27 mouse cellular contexts compared by ENCODE assay signal in the genomic region with DNA sequence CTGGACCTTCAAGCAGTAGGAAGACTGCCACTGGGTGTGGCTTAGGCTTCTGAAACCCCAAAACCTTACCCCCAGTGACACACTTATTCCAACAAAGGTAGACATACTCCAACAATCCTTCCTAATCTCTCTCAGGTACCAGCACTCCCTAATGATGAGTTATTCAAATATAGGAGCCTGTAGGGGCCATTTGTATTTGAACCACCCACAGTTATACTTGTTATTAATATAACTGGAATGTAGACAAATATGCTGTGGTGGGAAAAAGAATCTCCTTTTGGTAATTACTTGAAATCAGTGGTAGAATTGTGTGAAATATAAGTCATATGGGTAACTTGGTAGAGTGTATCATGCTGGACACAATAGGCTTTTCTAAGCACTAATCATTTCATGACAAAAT. TPM values are rescaled to one million over a fixed set of nuclear protein-coding genes. Genes with fewer than 3 reads are reported as not detected.
DNase-seq lines count a peak whose midpoint lies in the region; ATAC-seq and TF ChIP-seq lines count a peak whose summit lies in the region.
"Had no signal": no experiment of that assay in that cellular context is flagged by ENCODE, and none has a peak within 500 bp of the region (broad histone marks: within the 10 kb centered on the region; RNA-seq: fewer than 3 reads in every experiment).

No protein-coding gene starts in this region.

- in situ Hi-C loops in Patski (cut with MboI; ENCODE audit: low pct_unique_long_range_greater_than_20kb), result loop anchor here (25.0 kb wide), 1 partner anchor 1234 kb away; no protein-coding TSS in a partner anchor

- no peak overlapping the region for H3K9ac ChIP-seq in hindbrain, embryonic 13.5 days
- no peak overlapping the region for H3K9ac ChIP-seq in lung, embryonic 15.5 days
- H3K9ac ChIP-seq: embryonic facial prominence, embryonic 13.5 days; embryonic facial prominence, embryonic 15.5 days; forebrain, embryonic 12.5 days had no signal

- H3K27me3 ChIP-seq in hindbrain, embryonic 10.5 days (ENCODE audit: insufficient read depth, poor library complexity, severe bottlenecking), result no peaks in the 10 kb centered on the region
- no peaks in the 10 kb centered on the region for H3K27me3 ChIP-seq in hindbrain, embryonic 13.5 days
- H3K27me3 ChIP-seq in lung, embryonic 15.5 days, result no peaks in the 10 kb centered on the region
- H3K27me3 ChIP-seq in Patski, result no peaks in the 10 kb centered on the region
- H3K27me3 ChIP-seq: embryonic facial prominence, embryonic 13.5 days; embryonic facial prominence, embryonic 15.5 days; forebrain, embryonic 12.5 days had no signal

- H3K27ac ChIP-seq in hindbrain, embryonic 10.5 days, result peak overlapping the region; percentile 6; the same call in 1 of the 2 replicates
- H3K27ac ChIP-seq in hindbrain, embryonic 13.5 days, result no peak overlapping the region
- H3K27ac ChIP-seq in lung, embryonic 15.5 days, result no peak overlapping the region
- H3K27ac ChIP-seq: embryonic facial prominence, embryonic 13.5 days; embryonic facial prominence, embryonic 15.5 days; forebrain, embryonic 10.5 days; forebrain, embryonic 12.5 days had no signal

- ATAC-seq in hindbrain, embryonic 13.5 days (ENCODE audit: low FRiP score), result no peak
- ATAC-seq in lung, embryonic 15.5 days (ENCODE audit: borderline replicate concordance, extremely low read depth, low FRiP score, low TSS enrichment), result 0 out of 2 replicates have a peak, but pooled peaks have one; percentile 19
- ATAC-seq in Patski, result peak; percentile 62
- ATAC-seq: forebrain, embryonic 14.5 days; forebrain, embryonic 16.5 days had no signal

- TF ChIP-seq CTCF in Patski (IDR thresholded peaks at IDR 0.05), result no peak

- peaks cover 8% of the 10 kb centered on the region for H3K36me3 ChIP-seq in hindbrain, embryonic 10.5 days
- peaks cover 11% of the 10 kb centered on the region for H3K36me3 ChIP-seq in hindbrain, embryonic 13.5 days
- no peaks in the 10 kb centered on the region for H3K36me3 ChIP-seq in lung, embryonic 15.5 days
- H3K36me3 ChIP-seq: embryonic facial prominence, embryonic 13.5 days; embryonic facial prominence, embryonic 15.5 days; forebrain, embryonic 12.5 days had no signal

- H3K4me3 ChIP-seq in hindbrain, embryonic 10.5 days, result no peak overlapping the region
- no peak overlapping the region for H3K4me3 ChIP-seq in hindbrain, embryonic 13.5 days
- no peak overlapping the region for H3K4me3 ChIP-seq in lung, embryonic 15.5 days
- H3K4me3 ChIP-seq: embryonic facial prominence, embryonic 13.5 days; embryonic facial prominence, embryonic 15.5 days; erythroblast, embryonic 14.5 days; forebrain, embryonic 10.5 days; forebrain, embryonic 12.5 days had no signal

- intact Hi-C loops in left cerebral cortex, postnatal 14 days (cut with DNase I), result no loop called here

- DNase-seq in hindbrain, embryonic 10.5 days (ENCODE audit: low spot score), result no peak
- no peak for DNase-seq in lung, adult 18-20 months
- DNase-seq in Patski (ENCODE audit: low read depth, low spot score), result peak; percentile 33
- DNase-seq in left cerebral cortex, postnatal 14 days (ENCODE audit: low spot score in 2 of 2), result no peak
- no peak for DNase-seq in gastrocnemius, postnatal 4 days (ENCODE audit: low spot score in 2 of 2)
- DNase-seq: adrenal gland, adult 2 months; adrenal gland, postnatal 10 days; adrenal gland, postnatal 25 days; cerebellum, adult 11 months; cerebellum, adult 18-20 months; cerebellum, adult 8-10 months; cerebellum, adult 9-11 months; cerebellum, postnatal 14 days; cerebellum, postnatal 36 days; embryo, embryonic 11 days had no signal

- POLR2A ChIA-PET in Patski (lab: Charles Lee), result no interaction called here

- no peaks in the 10 kb centered on the region for H3K9me3 ChIP-seq in hindbrain, embryonic 10.5 days
- H3K9me3 ChIP-seq in hindbrain, embryonic 13.5 days, result no peaks in the 10 kb centered on the region
- H3K9me3 ChIP-seq in lung, embryonic 15.5 days, result no peaks in the 10 kb centered on the region
- H3K9me3 ChIP-seq: embryonic facial prominence, embryonic 13.5 days; embryonic facial prominence, embryonic 15.5 days; forebrain, embryonic 10.5 days; forebrain, embryonic 12.5 days had no signal

- peaks cover 15% of the 10 kb centered on the region for H3K4me1 ChIP-seq in hindbrain, embryonic 10.5 days (replicated peaks)
- H3K4me1 ChIP-seq in hindbrain, embryonic 13.5 days (replicated peaks), result peaks cover 7% of the 10 kb centered on the region; the same call in 1 of the 2 replicates
- H3K4me1 ChIP-seq in lung, embryonic 15.5 days, result no peaks in the 10 kb centered on the region
- H3K4me1 ChIP-seq: embryonic facial prominence, embryonic 15.5 days had no signal

- H3K4me2 ChIP-seq in hindbrain, embryonic 13.5 days, result no peak overlapping the region
- no peak overlapping the region for H3K4me2 ChIP-seq in lung, embryonic 15.5 days
- H3K4me2 ChIP-seq: embryonic facial prominence, embryonic 13.5 days; embryonic facial prominence, embryonic 15.5 days; forebrain, embryonic 12.5 days had no signal

- CTCF ChIA-PET in Patski (lab: Charles Lee), result interaction anchor here (1.1 to 4.8 kb wide), 9 partner anchors 10 to 97 kb away, joined by 3 to 21 read pairs (median 5); a partner anchor contains a TSS

RNA-seq across cellular contexts. Expression of a gene that starts 15.9 kb away (rescaled TPM):
- 1.3 and 2.2 TPM in 2 replicates for polyA plus RNA-seq in hindbrain, embryonic 10.5 days (2016; fragmentation: Nextera tagmentation; extraction: Ambion mirVana)
- 10.2 and 10.9 TPM in 2 replicates for polyA plus RNA-seq in hindbrain, embryonic 13.5 days (2015; fragmentation: Nextera tagmentation; extraction: Ambion mirVana)
- 2.7 and 2.8 TPM in 2 replicates for polyA plus RNA-seq in lung, embryonic 15.5 days (2015; fragmentation: Nextera tagmentation; extraction: Ambion mirVana)
- not detected for polyA plus RNA-seq in Patski (2021)
- total RNA-seq in left cerebral cortex, postnatal 14 days (2021), result 10 to 100 TPM; 70.6 to 76.3 TPM
- 1 to 10 TPM; 4.0 TPM for total RNA-seq in gastrocnemius, postnatal 4 days (2021)
- total RNA-seq: common myeloid progenitor, adult 5-6 weeks; MEL had no signal
- polyA plus RNA-seq: C2C12; erythroblast, embryonic 14.5 days had no signal
